8 mouse cellular contexts compared by ENCODE assay signal in genomic region chr10:22270879-22271786, GRCm38 (mm10).
DNase-seq lines count a peak whose midpoint lies in the region; ATAC-seq and TF ChIP-seq lines count a peak whose summit lies in the region.
"Not testable (repeated sequence)": the region's sequence is repeated elsewhere in the genome, so short reads cannot be mapped to it uniquely, and the experiment has no call there.

No protein-coding gene starts in this region.

- peaks cover 19% of the 10 kb centered on the region for H3K4me1 ChIP-seq in forebrain, embryonic 12.5 days
- not testable (repeated sequence) for H3K4me1 ChIP-seq in forebrain, postnatal 0 days (ENCODE audit: insufficient read depth); hindbrain, embryonic 14.5 days (replicated peaks; ENCODE audit: control insufficient read depth, insufficient read depth, low read length); neural tube, embryonic 11.5 days (ENCODE audit: control insufficient read depth, insufficient read depth, low read length)
- H3K4me1 ChIP-seq in midbrain, embryonic 13.5 days (replicated peaks) = peaks cover 16% of the 10 kb centered on the region

- ATAC-seq in forebrain, embryonic 12.5 days (ENCODE audit: low FRiP score) = peak; percentile 67; the same call in 1 of the 2 replicates
- ATAC-seq in forebrain, postnatal 0 days = peak; percentile 86
- peak; percentile 49; the same call in 1 of the 2 replicates for ATAC-seq in hindbrain, embryonic 14.5 days (ENCODE audit: low FRiP score)
- ATAC-seq in megakaryocyte, adult 5-6 weeks (ENCODE audit: poor library complexity, severe bottlenecking) = peak; percentile 54; the same call in 1 of the 2 replicates
- peak; percentile 73 for ATAC-seq in midbrain, embryonic 13.5 days
- peak; percentile 63 for ATAC-seq in neural tube, embryonic 11.5 days (ENCODE audit: insufficient read depth, low FRiP score, low TSS enrichment)

- H3K9ac ChIP-seq in forebrain, embryonic 12.5 days; forebrain, postnatal 0 days; hindbrain, embryonic 14.5 days; midbrain, embryonic 13.5 days (replicated peaks); neural tube, embryonic 11.5 days (ENCODE audit: low read length): not testable (repeated sequence)

- H3K4me2 ChIP-seq in forebrain, embryonic 12.5 days; forebrain, postnatal 0 days (ENCODE audit: low read depth); hindbrain, embryonic 14.5 days (replicated peaks); midbrain, embryonic 13.5 days (replicated peaks); neural tube, embryonic 11.5 days (ENCODE audit: low read depth): not testable (repeated sequence)

- H3K4me3 ChIP-seq in forebrain, embryonic 12.5 days (replicated peaks); forebrain, postnatal 0 days (ENCODE audit: low read depth, low read length); hindbrain, embryonic 14.5 days (replicated peaks; ENCODE audit: low read length); midbrain, embryonic 13.5 days (replicated peaks); neural tube, embryonic 11.5 days (ENCODE audit: low read depth, low read length): not testable (repeated sequence)

- not testable (repeated sequence) for H3K36me3 ChIP-seq in forebrain, embryonic 12.5 days (replicated peaks); forebrain, postnatal 0 days (ENCODE audit: insufficient read depth); hindbrain, embryonic 14.5 days (replicated peaks; ENCODE audit: control insufficient read depth, insufficient read depth); midbrain, embryonic 13.5 days; neural tube, embryonic 11.5 days (ENCODE audit: control insufficient read depth, insufficient read depth, low read length); splenic B cell, adult 2 months (ENCODE audit: control insufficient read depth, insufficient read depth, low read length, poor library complexity, severe bottlenecking)

- not testable (repeated sequence) for H3K27ac ChIP-seq in forebrain, embryonic 12.5 days; forebrain, postnatal 0 days (ENCODE audit: low read depth, low read length); hindbrain, embryonic 14.5 days; midbrain, embryonic 13.5 days; neural tube, embryonic 11.5 days (ENCODE audit: low read depth, low read length)

- H3K27me3 ChIP-seq in forebrain, embryonic 12.5 days = peaks cover 19% of the 10 kb centered on the region
- H3K27me3 ChIP-seq in forebrain, postnatal 0 days (ENCODE audit: insufficient read depth, low read length); neural tube, embryonic 11.5 days (ENCODE audit: control insufficient read depth, insufficient read depth, low read length); splenic B cell, adult 2 months (ENCODE audit: control insufficient read depth, insufficient read depth, low read length, poor library complexity, severe bottlenecking): not testable (repeated sequence)
- H3K27me3 ChIP-seq in hindbrain, embryonic 14.5 days (ENCODE audit: control insufficient read depth, insufficient read depth, low read length) = peaks cover 15% of the 10 kb centered on the region
- peaks cover 16% of the 10 kb centered on the region for H3K27me3 ChIP-seq in midbrain, embryonic 13.5 days

- peak; percentile 6 for DNase-seq in embryo, embryonic 10 days (ENCODE audit: low spot score)
- DNase-seq in forebrain, postnatal 0 days; hindbrain, embryonic 14.5 days (ENCODE audit: low spot score): not testable (repeated sequence)
- peak; percentile 20 for DNase-seq in neural tube, embryonic 11.5 days (ENCODE audit: low spot score)
- peak; percentile 67 for DNase-seq in splenic B cell, adult 2 months (ENCODE audit: low read depth, low spot score)

- 21% methylated on average over 8 of the region's 8 CpGs for WGBS in forebrain, embryonic 12.5 days
- WGBS in forebrain, postnatal 0 days = 12% methylated on average over 8 of the region's 8 CpGs
- WGBS in hindbrain, embryonic 14.5 days = 6% methylated on average over 8 of the region's 8 CpGs
- WGBS in midbrain, embryonic 13.5 days = 6% methylated on average over 8 of the region's 8 CpGs
- 23% methylated on average over 7 of the region's 8 CpGs for WGBS in neural tube, embryonic 11.5 days

- TF ChIP-seq CTCF in forebrain, postnatal 0 days (IDR thresholded peaks at IDR 0.05; ENCODE audit: low read depth) = not testable (repeated sequence)

- H3K9me3 ChIP-seq in forebrain, embryonic 12.5 days; forebrain, postnatal 0 days (ENCODE audit: low read length); hindbrain, embryonic 14.5 days (ENCODE audit: control insufficient read depth, low read length); midbrain, embryonic 13.5 days; neural tube, embryonic 11.5 days (ENCODE audit: control insufficient read depth, low read length): not testable (repeated sequence)
